Mouse (Mus musculus): ENCODE measurements around the gene A430005L14Rik.

DNA sequence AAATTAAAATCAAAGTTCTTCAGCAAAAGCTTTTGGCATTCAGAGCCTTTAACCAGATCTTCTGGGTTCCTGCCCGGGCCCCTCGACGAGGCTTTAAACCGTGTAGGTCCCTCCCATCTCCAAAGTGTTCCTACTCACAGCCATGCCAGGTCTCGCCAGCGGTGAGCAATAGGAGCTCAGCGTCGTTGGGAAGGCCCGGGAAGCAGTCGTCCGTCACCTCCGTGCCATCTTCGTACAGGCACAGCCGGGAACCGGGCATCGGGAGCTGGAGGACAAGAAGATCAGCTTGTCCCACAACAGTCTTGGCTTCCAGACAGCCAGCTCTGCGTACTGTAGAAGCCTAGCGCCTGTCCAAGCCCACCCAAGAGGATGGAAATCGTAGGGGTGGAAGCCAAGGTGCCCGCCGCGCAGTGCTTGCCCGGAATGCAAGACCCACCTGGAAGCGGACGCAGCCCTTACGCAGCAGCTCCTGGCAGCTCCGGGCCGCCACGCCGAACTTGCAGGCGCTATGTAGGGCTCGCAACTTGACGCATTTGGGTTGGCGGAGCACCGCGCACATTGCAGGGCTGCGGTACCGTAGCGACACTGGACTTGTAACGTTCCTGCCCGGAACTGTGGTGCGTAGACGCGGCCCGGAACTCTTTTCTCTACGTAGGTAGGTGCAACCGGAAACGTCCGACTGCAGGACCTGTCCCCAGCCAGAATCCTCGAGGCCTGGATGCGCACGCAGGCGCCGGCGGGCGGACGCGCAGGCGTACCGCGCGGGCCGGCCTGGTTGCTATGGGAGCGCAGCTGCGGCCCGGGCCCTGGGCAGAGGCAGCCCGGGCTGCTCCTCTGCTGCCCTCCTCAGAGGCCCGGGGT is 17.6 kb downstream of the A430005L14Rik start, which contains the start of the genes Dffb and Cep104:
- peak in 2 of 3 experiments; percentile 80 to 81 for TF ChIP-seq MYOG (IDR thresholded peaks at IDR 0.05; ENCODE audit: control insufficient read depth in 1 of 3, insufficient read depth in 1 of 3, insufficient read length in 2 of 3, low read depth in 2 of 3)
- TF ChIP-seq POLR2A (IDR thresholded peaks at IDR 0.05; ENCODE audit: insufficient read length, low read depth) = peak; percentile 77

Measured in myocyte (in vitro differentiated cells).